Mouse (Mus musculus): ENCODE measurements at regions not wholly inside any gene's neighbourhood (a gene's known extent, or its start where the extent isn't known, plus 50 kb on each side); places are given as distances from the start of the nearest gene placed in this dataset.
"Not testable (repeated sequence)": the region's sequence is repeated elsewhere in the genome, so short reads cannot be mapped to it uniquely, and the experiment has no call there.

- DNase-seq, result peak in 1 of 2 experiments; percentile 13
Measured at GRCm38 (mm10) chr3:49686182-49686895, 70.8 kb downstream of the Pcdh18 start.

GRCm38 (mm10) chr3:49674921-49675320 lies 82.2 kb downstream of the Pcdh18 start:
- DNase-seq, result no peak

- DNase-seq, result no peak
Measured at GRCm38 (mm10) chr3:49672685-49673184, 84.4 kb downstream of the Pcdh18 start.

- DNase-seq, result no peak
Measured at GRCm38 (mm10) chr3:49667543-49668338, 89.4 kb downstream of the Pcdh18 start.

- DNase-seq, result no peak
Measured at GRCm38 (mm10) chr3:49666516-49666915, 90.6 kb downstream of the Pcdh18 start.

- no peak for DNase-seq
Measured at GRCm38 (mm10) chr3:49648895-49649175, 108.3 kb downstream of the Pcdh18 start.

- DNase-seq, result peak; percentile 12 to 15
Measured at GRCm38 (mm10) chr3:49648040-49648894, 108.9 kb downstream of the Pcdh18 start.

DNA sequence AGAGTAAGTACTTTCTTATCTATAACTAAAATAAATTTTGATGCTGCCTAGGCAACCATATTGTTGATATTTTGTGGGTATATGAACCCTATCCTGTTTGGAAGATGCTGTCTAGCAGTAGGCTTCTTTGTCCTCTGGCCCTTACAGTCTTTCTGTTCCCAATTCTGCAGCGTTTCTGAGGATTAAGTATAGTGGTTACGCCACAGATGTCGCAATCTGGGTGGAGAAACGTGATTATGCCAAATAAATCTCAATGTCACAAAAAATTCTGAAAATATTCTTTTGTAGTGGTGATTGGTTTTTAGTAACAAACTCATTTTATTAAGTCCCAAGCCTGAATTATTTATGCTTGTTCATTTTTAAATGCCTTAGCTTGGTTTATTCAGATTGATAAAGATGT lies 112.1 kb downstream of the Pcdh18 start:
- DNase-seq, result no peak

- DNase-seq, result peak in 1 of 2 experiments; percentile 14
Measured at GRCm38 (mm10) chr3:49643871-49644270, 113.3 kb downstream of the Pcdh18 start.

DNA sequence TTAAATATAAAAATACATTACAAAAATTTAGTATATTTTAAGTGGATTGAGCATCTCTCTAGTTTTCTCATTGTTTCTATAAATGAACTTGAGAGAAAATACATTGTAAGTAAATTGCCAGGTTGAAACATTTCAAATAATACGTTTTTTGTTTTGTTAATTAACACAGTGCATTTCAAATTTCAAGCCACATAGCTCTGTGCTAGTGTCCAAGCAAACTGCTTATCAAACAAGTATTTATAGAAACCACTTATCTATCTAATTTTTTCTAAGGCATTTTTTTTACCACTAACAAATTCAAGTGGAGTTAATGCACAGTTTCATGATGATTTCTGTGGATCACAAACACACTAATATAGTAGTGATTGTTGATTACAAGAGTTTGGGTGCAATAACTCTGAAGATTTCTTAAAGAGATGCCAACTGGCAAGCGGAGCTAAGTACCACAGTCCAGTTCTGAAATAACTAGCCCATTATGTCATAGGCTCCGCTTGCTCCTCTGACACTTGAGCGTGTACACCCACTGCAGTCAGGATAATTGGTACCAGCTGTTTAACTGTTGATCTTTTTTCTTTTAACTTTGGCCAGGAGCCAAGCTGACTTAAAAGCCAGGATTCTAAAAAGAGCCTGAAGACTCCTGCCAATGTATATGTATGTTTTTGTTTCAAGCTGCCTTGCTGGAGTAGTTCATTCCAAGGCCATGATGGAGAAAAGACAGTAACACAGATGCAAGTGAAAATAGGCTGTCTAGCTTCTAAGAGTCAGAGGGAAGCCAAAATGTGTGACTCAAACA lies 115.0 kb downstream of the Pcdh18 start:
- DNase-seq, result peak; percentile 12

GRCm38 (mm10) chr3:49641411-49641810 lies 115.7 kb downstream of the Pcdh18 start:
- DNase-seq, result no peak

DNA sequence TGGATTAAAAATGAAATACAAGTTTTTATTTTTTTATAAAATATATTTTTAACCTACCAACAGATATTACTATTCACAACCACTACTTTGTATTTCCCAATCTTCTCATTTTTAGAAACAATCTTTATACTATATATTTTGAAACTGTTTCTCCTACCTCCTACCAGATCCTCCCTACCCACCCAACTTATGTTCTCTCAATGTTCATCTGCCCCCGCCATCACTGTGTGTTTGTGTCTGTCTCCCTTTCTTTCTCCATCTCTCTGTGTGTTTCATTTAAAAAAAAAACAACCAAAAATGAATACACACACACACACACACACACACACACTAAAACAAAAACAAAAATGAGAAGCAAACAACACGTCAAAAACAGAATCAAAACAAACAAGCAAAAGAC lies 118.5 kb downstream of the Pcdh18 start:
- DNase-seq, result no peak

- DNase-seq, result no peak
Measured at GRCm38 (mm10) chr3:49636676-49637075, 120.4 kb downstream of the Pcdh18 start.

- DNase-seq, result peak in 1 of 2 experiments; percentile 7
Measured at GRCm38 (mm10) chr3:49592706-49593451, 164.2 kb downstream of the Pcdh18 start.

DNA sequence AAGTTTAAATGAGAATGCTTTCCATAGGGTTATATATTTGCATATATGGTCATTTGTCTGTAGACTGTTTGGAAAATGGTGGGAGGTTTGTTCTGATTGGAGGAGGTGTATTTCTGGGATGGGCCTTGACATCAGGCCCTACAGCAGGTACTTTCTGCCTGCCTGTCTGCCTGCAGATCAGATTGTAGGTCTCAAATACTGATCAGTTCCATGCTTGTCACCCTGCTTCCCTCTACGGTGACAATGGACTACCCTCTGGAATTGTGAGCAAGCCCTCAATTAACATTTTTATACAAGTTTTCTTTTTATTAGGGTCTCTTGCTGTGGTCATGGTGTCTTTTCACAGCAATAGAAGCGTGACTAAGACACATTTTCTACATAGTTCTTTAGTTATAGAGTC lies 166.9 kb downstream of the Pcdh18 start:
- no peak for DNase-seq

DNA sequence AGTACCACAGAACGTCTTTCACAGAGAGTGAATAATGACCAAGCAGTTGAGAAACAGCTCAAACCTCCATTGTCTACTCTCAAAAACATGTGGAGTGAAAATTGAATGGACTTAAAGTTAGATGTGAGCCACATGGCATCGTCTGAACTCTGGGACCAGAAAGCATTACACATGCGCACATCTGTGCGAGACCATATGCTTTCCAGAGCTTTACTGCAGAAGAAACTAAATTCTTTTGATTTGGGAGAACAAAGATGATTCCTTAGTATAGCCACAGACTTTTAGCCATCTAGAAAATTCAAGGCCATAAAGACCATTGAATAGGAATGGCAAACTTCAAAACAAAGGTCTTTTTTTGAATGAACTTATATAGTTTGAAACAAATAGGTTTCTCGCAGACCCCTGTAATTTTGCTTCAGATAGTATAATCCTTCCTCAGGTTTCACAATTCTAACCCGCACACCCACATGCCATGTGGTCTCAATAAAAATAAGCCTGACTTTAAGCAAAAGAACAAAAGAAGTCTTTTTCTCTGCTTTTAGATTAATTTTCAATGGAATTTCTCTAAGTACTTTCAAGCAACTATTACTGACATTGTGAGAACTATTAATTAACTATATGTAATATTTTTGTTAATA lies 170.5 kb downstream of the Pcdh18 start:
- no peak for DNase-seq

- DNase-seq, result not testable (repeated sequence)
Measured at GRCm38 (mm10) chr3:49585962-49586361, 171.2 kb downstream of the Pcdh18 start.

GRCm38 (mm10) chr3:49566769-49567729 lies 190.1 kb downstream of the Pcdh18 start:
- no peak for DNase-seq

DNA sequence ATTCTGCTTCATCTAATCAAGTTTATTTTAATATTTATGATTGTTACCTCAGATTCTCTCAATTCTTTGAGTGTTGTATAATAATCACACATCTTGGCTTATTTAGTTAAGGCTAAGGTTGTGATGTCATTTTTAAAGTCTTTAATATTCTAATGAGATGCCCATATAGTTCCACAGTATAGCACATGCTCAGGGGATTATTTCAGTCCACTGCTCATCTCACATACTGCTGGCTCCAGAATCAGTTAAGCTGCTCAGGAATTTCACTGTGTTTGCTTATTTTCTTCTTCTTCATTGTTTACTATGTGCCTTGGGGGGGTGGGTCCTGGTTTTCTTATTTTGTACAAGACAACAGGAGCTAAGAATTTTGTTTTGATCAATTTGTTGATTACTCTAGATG lies 229.5 kb downstream of the Pcdh18 start:
- no peak for DNase-seq

- no peak for DNase-seq
Measured at GRCm38 (mm10) chr3:49520088-49520487, 237.0 kb downstream of the Pcdh18 start.
